Mouse (Mus musculus) erythroblast, embryonic 14.5 days (primary cell): ENCODE measurements around the gene Cdc42ep5. TPM values are rescaled to one million over a fixed set of nuclear protein-coding genes. Genes with fewer than 3 reads are reported as not detected.

Experiments
- H3K27me3 ChIP-seq: 2 replicates; pipeline ENCODE4 v1.6.1; 2012; ENCODE audit warnings: inconsistent platforms; ENCODE audit not compliant: control insufficient read depth
- H3K36me3 ChIP-seq: 2 replicates; pipeline ENCODE4 v1.6.1; 2012; ENCODE audit warnings: mild to moderate bottlenecking, inconsistent platforms; ENCODE audit not compliant: control insufficient read depth
- H3K4me1 ChIP-seq: 2 replicates; pipeline ENCODE4 v1.6.1; 2012; ENCODE audit warnings: inconsistent platforms; ENCODE audit not compliant: control insufficient read depth
- H3K4me3 ChIP-seq: replicated peaks from 2 replicates; pipeline ENCODE3; 2012; ENCODE audit warnings: moderate library complexity, mild to moderate bottlenecking, inconsistent platforms
- H3K9me3 ChIP-seq: 2 replicates; pipeline ENCODE4 v1.6.1; 2012; ENCODE audit warnings: low read length, inconsistent platforms, mixed read lengths; ENCODE audit not compliant: control insufficient read depth
- GATA1 ChIP-seq: IDR thresholded peaks from 2 replicates; pipeline ENCODE4 v1.6.1; 2012; ENCODE audit warnings: low read length, inconsistent platforms, mixed read lengths
- TAL1 ChIP-seq: IDR thresholded peaks from 3 replicates; pipeline ENCODE4 v1.6.1; 2012; ENCODE audit warnings: low read length, inconsistent platforms, mixed read lengths
- polyA plus RNA-seq: library from polyadenylated mRNA; stranded (reverse); fragments of >175 nt; gene quantifications from 2 replicates; pipeline ENCODE4 v1.2.3, GENCODE M21; 2012

Cdc42ep5 gene
- polyA plus RNA-seq, 1 experiment, result 0.25 TPM

DNA sequence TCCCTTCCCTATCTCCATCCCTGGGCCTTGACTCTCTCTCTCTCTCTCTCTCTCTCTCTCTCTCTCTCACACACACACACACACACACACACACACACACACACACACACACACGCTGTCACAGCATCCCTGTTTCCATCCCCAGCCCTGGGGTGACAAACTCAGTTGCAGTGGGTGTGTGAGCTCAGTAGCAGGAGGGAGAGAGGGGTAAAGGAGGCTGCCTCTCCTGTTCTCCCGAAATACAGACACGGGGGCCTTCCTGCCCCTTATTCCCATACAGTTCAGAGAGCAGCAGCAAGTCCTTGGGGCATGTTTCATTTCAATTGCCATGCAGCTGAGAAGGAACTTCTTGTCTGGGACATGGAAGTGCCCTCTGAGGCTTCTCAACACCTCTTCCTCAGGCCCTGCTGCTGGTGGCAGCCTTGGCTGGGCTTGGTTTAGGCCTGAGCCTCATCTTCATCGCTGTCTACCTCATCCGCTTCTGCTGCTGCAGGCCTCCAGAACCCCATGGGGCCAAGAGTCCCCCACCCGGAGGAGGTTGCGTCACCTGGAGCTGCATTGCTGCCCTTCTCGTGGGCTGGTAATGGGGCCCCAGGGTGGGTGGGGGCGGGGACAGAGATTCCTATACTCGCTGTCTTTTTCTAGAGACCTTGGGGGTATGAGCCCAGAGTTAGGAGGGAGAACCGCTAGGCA, 42.4 kb downstream of the Cdc42ep5 start:
- Histone ChIP-seq H3K4me1 (peaks cover 2% of the 10 kb centered on the region; the same call in 1 of the 2 replicates), H3K4me3 (no peak overlapping the region), H3K27me3 (peaks cover 39% of the 10 kb centered on the region), H3K9me3 (no peaks in the 10 kb centered on the region), H3K36me3 (no peaks in the 10 kb centered on the region)
- TF ChIP-seq TAL1, result no peak
- no peak for TF ChIP-seq GATA1

- no peak for TF ChIP-seq GATA1
- no peak for TF ChIP-seq TAL1
- no peaks in the 10 kb centered on the region for H3K9me3 ChIP-seq
- peaks cover 39% of the 10 kb centered on the region for H3K27me3 ChIP-seq
- no peaks in the 10 kb centered on the region for H3K36me3 ChIP-seq
- no peak overlapping the region for H3K4me3 ChIP-seq
- peaks cover 2% of the 10 kb centered on the region; the same call in 1 of the 2 replicates for H3K4me1 ChIP-seq
These were observed 44.4 kb downstream of the Cdc42ep5 start for GRCm38 (mm10) chr7:4119976-4120921.

DNA sequence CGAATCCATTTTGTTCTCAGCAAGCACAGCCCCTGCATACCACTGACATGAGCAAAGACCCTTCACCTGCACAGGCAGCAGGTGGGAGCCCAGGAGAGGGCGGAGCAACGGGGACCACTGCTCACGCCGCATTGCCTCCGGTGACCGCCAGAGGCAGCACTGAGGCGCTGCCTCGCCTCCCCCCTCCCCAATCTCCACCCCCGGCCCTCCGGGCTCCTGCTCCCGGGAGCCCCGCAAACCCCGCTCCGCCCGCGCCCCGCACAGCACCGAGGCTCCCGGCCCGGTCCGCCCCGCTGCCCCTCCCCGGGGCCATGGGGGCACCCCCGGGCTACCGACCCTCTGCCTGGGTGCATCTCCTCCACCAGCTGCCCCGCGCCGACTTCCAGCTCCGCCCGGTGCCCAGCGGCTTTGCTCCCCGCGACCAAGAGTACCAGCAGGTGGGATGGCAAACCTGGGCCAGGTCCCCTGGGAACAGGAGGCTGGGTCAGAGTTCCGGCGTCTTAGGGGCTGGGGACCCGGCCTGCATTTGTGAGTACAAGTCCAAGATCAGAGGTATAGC, 45.2 kb downstream of the Cdc42ep5 start, which contains the start of gene Ttyh1:
Gene Ttyh1 (plus strand): TSS at position 65 of the 559 bp plus-strand sequence.
- TF ChIP-seq TAL1 (no peak), GATA1 (no peak)
- Histone ChIP-seq H3K4me3 (no peak within 1 kb of the TSS), H3K27me3 (peaks cover 39% of the 10 kb centered on the region), H3K4me1 (peaks cover 2% of the 10 kb centered on the region; the same call in 1 of the 2 replicates), H3K36me3 (no peaks in the 10 kb centered on the region), H3K9me3 (no peaks in the 10 kb centered on the region)

DNA sequence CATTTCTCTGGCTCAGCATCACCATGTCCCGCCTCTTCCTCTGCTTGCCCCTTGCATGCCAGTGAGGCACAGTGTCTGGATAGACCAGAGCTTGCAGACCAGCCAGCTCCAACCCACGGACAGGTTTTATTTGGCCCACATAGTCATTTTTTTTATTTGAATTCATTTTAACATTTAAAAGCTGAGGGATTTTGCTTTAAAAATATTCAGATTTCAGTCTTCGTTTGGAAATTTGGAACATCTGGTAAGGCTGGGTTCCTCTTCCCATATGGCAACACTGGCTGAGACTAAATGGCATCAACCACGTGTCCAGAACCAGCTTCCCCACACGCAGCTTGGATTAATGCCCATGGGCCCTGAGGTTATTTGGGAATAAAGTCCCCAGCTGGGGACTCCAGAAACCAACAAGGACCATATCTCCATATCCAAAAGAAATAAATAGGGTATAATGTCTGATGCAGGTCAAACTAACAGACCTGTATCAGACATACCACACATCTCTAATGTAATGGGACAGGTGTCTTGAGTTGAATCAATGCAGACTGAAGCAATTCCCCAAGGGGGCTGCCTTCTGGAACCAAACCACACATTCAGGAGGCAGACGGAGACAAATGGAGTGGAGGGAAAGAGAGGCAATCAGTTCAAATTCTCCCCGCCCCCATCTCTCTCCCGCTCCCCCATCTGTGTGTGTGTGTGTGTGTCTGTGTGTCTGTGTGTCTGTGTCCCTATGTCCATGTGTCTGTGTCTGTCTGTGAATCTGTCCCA, 47.4 kb downstream of the Cdc42ep5 start:
- no peaks in the 10 kb centered on the region for H3K36me3 ChIP-seq
- no peak overlapping the region for H3K4me3 ChIP-seq
- peaks cover 37% of the 10 kb centered on the region for H3K27me3 ChIP-seq
- H3K4me1 ChIP-seq, result no peaks in the 10 kb centered on the region
- TF ChIP-seq GATA1 (no peak), TAL1 (no peak)
- H3K9me3 ChIP-seq, result no peaks in the 10 kb centered on the region

DNA sequence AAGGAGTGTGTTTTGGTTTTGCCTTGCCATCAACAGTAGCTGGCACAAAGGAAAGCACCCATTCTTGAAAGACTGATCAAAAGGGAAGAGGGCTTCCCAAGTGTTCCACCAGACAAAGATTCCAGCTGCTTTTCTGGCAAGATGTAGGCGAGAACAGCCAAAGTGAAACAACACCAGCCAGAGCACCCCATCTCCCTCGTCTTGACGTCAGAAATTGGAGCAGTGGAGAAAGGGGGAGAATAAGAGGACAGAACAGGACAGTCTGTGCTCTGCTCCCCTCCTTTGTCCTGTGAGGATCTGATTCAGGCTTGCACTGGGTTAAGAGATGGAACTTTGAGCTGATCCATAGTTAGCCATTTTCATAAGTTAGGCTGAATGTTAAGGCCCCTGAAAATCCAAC, 52.9 kb downstream of the Cdc42ep5 start:
- Histone ChIP-seq H3K9me3 (no peaks in the 10 kb centered on the region), H3K4me3 (no peak overlapping the region), H3K4me1 (no peaks in the 10 kb centered on the region), H3K27me3 (no peaks in the 10 kb centered on the region), H3K36me3 (no peaks in the 10 kb centered on the region)
- no peak for TF ChIP-seq GATA1

- H3K4me1 ChIP-seq, result no peaks in the 10 kb centered on the region
These were observed 61.2 kb downstream of the Cdc42ep5 start for GRCm38 (mm10) chr7:4103411-4103810.

More at GRCm38 (mm10) chr7:4103411-4103810, 61.2 kb downstream of the Cdc42ep5 start:
- Histone ChIP-seq H3K36me3 (no peaks in the 10 kb centered on the region), H3K27me3 (no peaks in the 10 kb centered on the region), H3K9me3 (no peaks in the 10 kb centered on the region), H3K4me3 (no peak overlapping the region)
- TF ChIP-seq GATA1, result no peak
- TF ChIP-seq TAL1, result no peak

Other genes starting within 250 kb of the Cdc42ep5 start
- gene Lilra6, start 249.4 kb downstream of the Cdc42ep5 start, polyA plus RNA-seq, result 0.07 TPM in 1 of 2 replicates, not detected in the other
- not detected in 2 replicates for gene Lair1, start 101.7 kb downstream of the Cdc42ep5 start, polyA plus RNA-seq
- gene Ttyh1, start 45.5 kb downstream of the Cdc42ep5 start, polyA plus RNA-seq, result not detected in 2 replicates
- 20.2 and 21.2 TPM in 2 replicates for gene Leng8, start 27.8 kb downstream of the Cdc42ep5 start, polyA plus RNA-seq
- 0.04 and 0.07 TPM in 2 replicates for gene Leng9, start 14.5 kb downstream of the Cdc42ep5 start, polyA plus RNA-seq
- gene Lilra5, start 72.9 kb upstream of the Cdc42ep5 start, polyA plus RNA-seq, result 0.02 TPM in 1 of 2 replicates, not detected in the other
- not detected in 2 replicates for gene Ncr1, start 172.9 kb upstream of the Cdc42ep5 start, polyA plus RNA-seq
- 0.05 TPM in 1 of 2 replicates, not detected in the other for gene Gp6, start 232.9 kb upstream of the Cdc42ep5 start, polyA plus RNA-seq